Mouse (Mus musculus): ENCODE measurements around the gene Zfp932. TPM values are rescaled to one million over a fixed set of nuclear protein-coding genes. Genes with fewer than 3 reads are reported as not detected.
"Not testable (repeated sequence)": the region's sequence is repeated elsewhere in the genome, so short reads cannot be mapped to it uniquely, and the experiment has no call there.

The Zfp932 gene
- polyA plus RNA-seq (2015; fragmentation: Nextera tagmentation; extraction: Ambion mirVana) = 22.4 and 26.0 TPM in 2 replicates

GRCm38 (mm10) chr5:109996026-109996937 is at the start of gene Zfp932:
Gene Zfp932 (plus strand): TSS chr5:109996521.
- H3K9me3 ChIP-seq (replicated peaks); H3K4me1 ChIP-seq; H3K9ac ChIP-seq (replicated peaks); H3K27me3 ChIP-seq (replicated peaks); H3K4me2 ChIP-seq; ATAC-seq (ENCODE audit: low FRiP score); H3K36me3 ChIP-seq; H3K4me3 ChIP-seq (replicated peaks); H3K27ac ChIP-seq (replicated peaks): not testable (repeated sequence)
- WGBS = no CpG with 5 or more reads among the region's 24 CpGs

GRCm38 (mm10) chr5:109950281-109950680 is 46.0 kb upstream of the Zfp932 start:
- WGBS = no CpG with 5 or more reads among the region's 1 CpGs
- H3K4me3 ChIP-seq (replicated peaks) = no peak overlapping the region
- H3K4me2 ChIP-seq = no peak overlapping the region
- no peaks in the 10 kb centered on the region for H3K9me3 ChIP-seq (replicated peaks)
- no peaks in the 10 kb centered on the region for H3K36me3 ChIP-seq
- H3K4me1 ChIP-seq = no peaks in the 10 kb centered on the region
- no peaks in the 10 kb centered on the region for H3K27me3 ChIP-seq (replicated peaks)
- H3K27ac ChIP-seq (replicated peaks) = no peak overlapping the region
- no peak for ATAC-seq (ENCODE audit: low FRiP score)
- H3K9ac ChIP-seq (replicated peaks) = no peak overlapping the region

DNA sequence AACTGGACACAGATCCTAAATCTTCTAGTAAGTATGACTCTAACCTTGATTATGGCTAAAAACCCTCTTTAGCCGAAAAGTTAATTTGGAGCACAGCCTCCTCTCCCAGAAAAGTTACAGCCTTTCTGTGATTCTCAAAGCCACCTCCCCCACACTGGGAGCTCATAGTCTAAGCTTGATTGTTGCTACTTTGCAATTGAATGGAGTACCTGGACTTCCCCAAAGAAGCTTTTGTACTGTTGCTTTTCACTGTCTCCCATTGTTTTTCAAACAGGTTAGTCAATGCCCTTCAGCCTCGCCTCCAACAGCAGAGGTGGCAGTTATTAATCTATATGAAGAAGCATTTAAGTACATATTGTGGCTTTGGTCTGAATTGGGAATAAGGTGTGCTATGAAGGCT is 15.6 kb upstream of the Zfp932 start:
- H3K4me2 ChIP-seq; H3K4me3 ChIP-seq (replicated peaks); ATAC-seq (ENCODE audit: low FRiP score); H3K9me3 ChIP-seq (replicated peaks); H3K27ac ChIP-seq (replicated peaks); H3K4me1 ChIP-seq; H3K27me3 ChIP-seq (replicated peaks); H3K36me3 ChIP-seq; H3K9ac ChIP-seq (replicated peaks): not testable (repeated sequence)
- WGBS = no CpG with 5 or more reads among the region's 2 CpGs

- not testable (repeated sequence) for H3K4me1 ChIP-seq; H3K27me3 ChIP-seq (replicated peaks); H3K36me3 ChIP-seq; H3K27ac ChIP-seq (replicated peaks); H3K4me3 ChIP-seq (replicated peaks); ATAC-seq (ENCODE audit: low FRiP score); H3K4me2 ChIP-seq; H3K9ac ChIP-seq (replicated peaks); H3K9me3 ChIP-seq (replicated peaks)
- no CpG with 5 or more reads among the region's 10 CpGs for WGBS
Measured at GRCm38 (mm10) chr5:109995461-109995860, 860 bp upstream of the Zfp932 start.

DNA sequence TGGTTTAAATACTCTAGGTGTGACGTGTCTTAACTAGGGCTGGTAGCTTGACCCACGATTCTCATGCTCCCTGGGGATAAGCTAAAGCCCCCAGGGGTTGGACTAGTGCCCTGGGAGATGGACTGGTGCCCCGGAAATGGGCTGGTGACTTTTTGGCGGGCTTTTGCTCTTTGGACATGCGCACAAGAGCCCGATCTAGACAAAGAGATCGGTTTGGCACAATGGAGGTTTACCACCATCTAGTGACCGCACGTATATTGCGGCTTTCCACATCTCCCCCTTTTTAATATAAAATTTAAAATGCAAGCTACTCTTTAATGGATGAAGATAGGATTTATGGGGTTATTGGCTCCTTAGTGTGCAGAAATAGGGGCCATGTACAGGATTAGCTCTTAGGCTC is 19.5 kb downstream of the Zfp932 start:
- not testable (repeated sequence) for H3K27me3 ChIP-seq (replicated peaks); H3K9ac ChIP-seq (replicated peaks); H3K4me3 ChIP-seq (replicated peaks); H3K4me2 ChIP-seq; ATAC-seq (ENCODE audit: low FRiP score); H3K27ac ChIP-seq (replicated peaks); H3K4me1 ChIP-seq; H3K36me3 ChIP-seq
- WGBS = 90% methylated on average over 10 of the region's 10 CpGs
- H3K9me3 ChIP-seq (replicated peaks) = peaks cover 14% of the 10 kb centered on the region

GRCm38 (mm10) chr5:110023273-110023672 is 27.0 kb downstream of the Zfp932 start:
- Histone ChIP-seq H3K27me3 (replicated peaks) (no peaks in the 10 kb centered on the region), H3K27ac (replicated peaks) (peak overlapping the region; percentile 63), H3K4me1 (no peaks in the 10 kb centered on the region), H3K4me2 (peak overlapping the region; percentile 49), H3K4me3 (replicated peaks) (peak overlapping the region; percentile 22), H3K9ac (replicated peaks) (no peak overlapping the region), H3K9me3 (replicated peaks) (no peaks in the 10 kb centered on the region), H3K36me3 (no peaks in the 10 kb centered on the region)
- 50% methylated on average over 9 of the region's 9 CpGs for WGBS
- ATAC-seq (ENCODE audit: low FRiP score) = peak; percentile 63

- H3K27me3 ChIP-seq (replicated peaks) = not testable (repeated sequence)
- peak overlapping the region; percentile 63; the same call in 1 of the 2 replicates for H3K27ac ChIP-seq (replicated peaks)
Measured at GRCm38 (mm10) chr5:110023694-110024427, 27.5 kb downstream of the Zfp932 start.

DNA sequence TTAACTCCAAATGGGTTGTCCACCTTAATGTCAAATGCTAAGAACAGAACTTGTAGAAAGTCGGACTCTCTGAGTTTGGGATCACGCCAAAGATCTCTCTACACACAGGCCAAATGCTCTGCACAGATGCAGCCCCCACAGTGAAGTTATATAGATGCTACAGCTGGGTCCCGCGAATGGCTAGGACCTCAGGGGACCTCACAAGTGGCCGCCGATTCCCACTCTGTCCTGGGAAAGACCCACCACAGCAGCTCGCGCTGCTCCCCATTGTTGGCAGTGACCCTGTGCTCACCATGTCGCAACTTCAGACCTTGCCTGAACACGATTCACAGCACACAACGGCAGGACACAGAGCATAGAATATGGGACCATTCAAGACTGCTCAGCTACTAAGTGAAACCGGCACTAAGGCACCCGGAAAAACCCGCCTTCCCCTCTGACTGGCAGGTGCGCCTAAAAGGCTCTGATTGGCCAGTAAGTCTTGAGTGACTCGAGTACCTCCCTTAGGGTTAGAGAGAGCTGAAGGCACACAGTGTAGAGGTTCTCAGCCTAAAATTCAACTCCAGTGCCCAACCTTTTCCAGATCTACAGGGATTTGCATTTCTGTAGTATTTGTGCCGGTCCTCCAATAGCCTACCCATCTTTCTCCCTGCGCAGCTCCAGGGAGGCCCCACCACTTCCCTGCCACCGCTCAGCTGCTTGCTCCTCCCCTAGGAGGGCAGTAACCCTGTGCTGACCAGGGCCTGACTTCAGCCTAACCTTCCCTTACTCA is 61.5 kb downstream of the Zfp932 start:
- Histone ChIP-seq H3K36me3 (no peaks in the 10 kb centered on the region), H3K4me2 (peak overlapping the region; percentile 65), H3K9me3 (replicated peaks) (no peaks in the 10 kb centered on the region; the same call in 1 of the 2 replicates), H3K27ac (replicated peaks) (peak overlapping the region; percentile 73; the same call in 1 of the 2 replicates), H3K4me3 (replicated peaks) (peak overlapping the region; percentile 57), H3K4me1 (peaks cover 4% of the 10 kb centered on the region), H3K9ac (replicated peaks) (peak overlapping the region; percentile 50), H3K27me3 (replicated peaks) (no peaks in the 10 kb centered on the region)
- peak; percentile 98 for ATAC-seq (ENCODE audit: low FRiP score)
- WGBS = 2% methylated on average over 19 of the region's 19 CpGs

More at GRCm38 (mm10) chr5:110023694-110024427, 27.5 kb downstream of the Zfp932 start:
- H3K4me2 ChIP-seq = peak overlapping the region; percentile 49
- peak; percentile 92 for ATAC-seq (ENCODE audit: low FRiP score)
- not testable (repeated sequence) for H3K4me1 ChIP-seq; H3K9me3 ChIP-seq (replicated peaks); H3K36me3 ChIP-seq; H3K9ac ChIP-seq (replicated peaks)
- 44% methylated on average over 8 of the region's 8 CpGs for WGBS
- H3K4me3 ChIP-seq (replicated peaks) = peak overlapping the region; percentile 22

Other genes starting within 250 kb of the Zfp932 start
- gene 4930522L14Rik, start 244.6 kb upstream of the Zfp932 start, polyA plus RNA-seq (2015; fragmentation: Nextera tagmentation; extraction: Ambion mirVana) = 5.1 and 5.3 TPM in 2 replicates
- gene Gm15446, start 73.1 kb upstream of the Zfp932 start, polyA plus RNA-seq (2015; fragmentation: Nextera tagmentation; extraction: Ambion mirVana) = 0.56 and 0.68 TPM in 2 replicates
- gene Gm17655, start 76.0 kb downstream of the Zfp932 start, polyA plus RNA-seq (2015; fragmentation: Nextera tagmentation; extraction: Ambion mirVana) = 3.2 and 4.6 TPM in 2 replicates
- 0.44 and 0.92 TPM in 2 replicates for gene Gm35315, start 97.9 kb downstream of the Zfp932 start, polyA plus RNA-seq (2015; fragmentation: Nextera tagmentation; extraction: Ambion mirVana)
- gene Plcxd1, start 103.4 kb downstream of the Zfp932 start, polyA plus RNA-seq (2015; fragmentation: Nextera tagmentation; extraction: Ambion mirVana) = 6.4 and 7.5 TPM in 2 replicates
- 59.2 and 68.3 TPM in 2 replicates for gene Gtpbp6, start 111.7 kb downstream of the Zfp932 start, polyA plus RNA-seq (2015; fragmentation: Nextera tagmentation; extraction: Ambion mirVana)
- 13.0 and 13.6 TPM in 2 replicates for gene Zfp605, start 113.6 kb downstream of the Zfp932 start, polyA plus RNA-seq (2015; fragmentation: Nextera tagmentation; extraction: Ambion mirVana)
- 67.4 and 77.4 TPM in 2 replicates for gene Chfr, start 139.3 kb downstream of the Zfp932 start, polyA plus RNA-seq (2015; fragmentation: Nextera tagmentation; extraction: Ambion mirVana)
- 20.1 and 23.6 TPM in 2 replicates for gene Golga3, start 180.2 kb downstream of the Zfp932 start, polyA plus RNA-seq (2015; fragmentation: Nextera tagmentation; extraction: Ambion mirVana)
- gene Ankle2, start 234.5 kb downstream of the Zfp932 start, polyA plus RNA-seq (2015; fragmentation: Nextera tagmentation; extraction: Ambion mirVana) = 19.3 and 23.7 TPM in 2 replicates

Data from neural tube, embryonic 15.5 days (tissue).